Mouse (Mus musculus) adrenal gland, postnatal 10 days (tissue): Measurements from ENCODE around the gene Gab3. TPM values are rescaled to one million over a fixed set of nuclear protein-coding genes. Genes with fewer than 3 reads are reported as not detected.
"Not testable (repeated sequence)": the region's sequence is repeated elsewhere in the genome, so short reads cannot be mapped to it uniquely, and the experiment has no call there.

Experiments used
- DNase-seq: peaks from one replicate; pipeline ENCODE4 v3.0.0; 2021; ENCODE audit warnings: mixed read lengths
- total RNA-seq, 2 experiments: library from RNA; stranded (reverse); gene quantifications; 2 replicates each; pipeline ENCODE4 v1.2.3; 2021

Gene Gab3
- total RNA-seq, 2 experiments from 2014 or later, result 1.7 to 2.7 TPM

DNA sequence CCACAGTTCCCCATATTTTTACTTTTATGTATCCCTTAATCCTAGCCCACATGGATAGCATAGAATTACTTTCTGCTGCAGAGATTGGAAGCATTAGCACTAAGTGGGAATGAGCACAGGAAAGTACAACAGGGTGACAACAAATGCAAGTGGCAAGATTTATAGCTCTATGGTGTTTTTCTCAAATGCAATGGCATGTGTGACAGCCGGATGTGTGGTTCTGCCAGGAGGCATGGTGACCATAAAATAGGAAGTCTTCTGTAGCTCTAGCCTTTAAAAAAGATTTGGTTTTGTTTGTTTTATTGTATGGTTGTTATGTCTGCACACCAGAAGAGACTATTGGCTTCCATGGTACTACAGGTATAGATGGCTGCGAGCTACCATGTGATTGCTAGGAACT, 50.1 kb downstream of the Gab3 start:
- no peak for DNase-seq

DNA sequence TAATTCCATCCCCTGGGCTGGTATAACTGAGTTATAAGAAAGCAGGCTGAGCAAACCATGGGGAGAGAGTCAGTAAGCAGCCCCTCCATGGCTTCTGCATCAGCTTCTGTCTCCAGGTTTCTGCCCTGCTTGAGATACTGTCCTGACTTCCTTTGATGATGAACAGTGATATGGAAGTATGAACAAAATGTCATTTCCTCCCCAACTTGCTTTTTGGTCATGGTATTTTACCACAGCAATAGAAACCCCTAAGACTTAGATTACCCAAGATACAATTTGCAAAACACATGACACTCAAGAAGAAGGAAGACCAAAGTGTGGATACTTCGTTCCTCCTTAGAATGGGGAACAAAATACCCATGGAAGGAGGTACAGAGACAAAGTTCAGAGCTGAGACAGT, 51.2 kb downstream of the Gab3 start:
- DNase-seq, result not testable (repeated sequence)

DNA sequence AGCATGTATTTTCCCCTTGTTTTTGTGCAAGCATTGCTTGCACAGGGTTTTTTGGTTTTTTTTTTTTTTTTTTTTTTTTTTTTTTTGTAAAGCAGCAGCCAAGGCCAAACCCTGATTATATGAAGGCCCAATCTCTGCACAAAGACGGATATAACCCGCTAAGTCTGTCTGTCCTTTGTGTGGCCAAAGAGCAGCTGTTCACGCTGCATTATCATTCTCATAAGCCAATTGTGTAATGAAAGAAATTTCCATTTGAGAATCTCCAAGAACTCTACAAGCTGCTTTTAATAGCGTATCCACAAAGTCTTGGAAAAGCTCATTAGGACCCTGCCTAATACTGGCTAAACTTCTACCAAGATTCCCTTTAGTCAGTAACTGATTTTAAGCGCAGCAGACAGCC, 101.5 kb downstream of the Gab3 start:
- DNase-seq, result no peak

DNA sequence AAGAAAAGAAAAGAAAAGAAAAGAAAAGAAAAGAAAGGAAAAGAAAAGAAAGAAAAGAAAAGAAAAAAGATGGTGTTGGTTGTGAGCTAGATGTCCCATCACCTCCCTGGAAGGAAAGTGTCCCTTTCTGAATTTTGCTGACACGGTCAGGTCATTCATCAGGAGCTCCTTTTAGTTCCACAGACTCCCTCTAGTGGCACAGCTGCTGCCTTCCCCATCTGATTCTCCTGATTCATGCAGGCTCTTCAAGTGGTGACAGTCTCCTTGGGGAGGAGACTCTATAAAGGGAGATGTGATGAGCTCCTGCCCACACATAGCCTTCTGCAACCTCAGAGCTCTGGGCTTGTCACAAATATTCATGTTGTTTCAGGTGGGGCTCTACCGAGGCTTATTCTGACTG, 122.4 kb downstream of the Gab3 start:
- DNase-seq, result peak; percentile 16

DNA sequence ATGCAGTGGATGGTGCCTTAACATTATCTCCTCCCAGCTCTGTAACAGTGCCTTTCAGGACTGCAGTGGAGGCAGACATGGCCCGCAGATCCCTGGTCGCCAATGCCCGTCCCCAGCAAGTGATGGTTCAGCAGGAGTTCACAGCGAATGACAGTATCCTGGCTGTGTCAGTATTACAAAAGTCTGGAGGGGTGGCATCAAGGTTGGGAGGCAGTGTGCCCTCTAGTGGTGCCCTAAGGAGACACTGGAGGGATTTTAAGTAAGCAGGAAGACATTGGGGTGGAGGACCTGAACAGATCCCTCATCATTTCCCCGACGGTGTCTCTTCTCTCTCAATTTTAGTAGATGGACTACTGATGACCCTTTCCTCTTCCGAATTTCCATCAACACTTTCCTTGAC, 126.1 kb downstream of the Gab3 start:
- DNase-seq, result peak; percentile 8

Other genes starting within 250 kb of the Gab3 start
- gene Gm5936, start 248.3 kb downstream of the Gab3 start, total RNA-seq, result under 1 TPM in 1 of 2 experiments, not detected in 1; 0.24 TPM
- 10 to 100 TPM; 48.0 to 52.3 TPM for gene Dkc1, start 10.4 kb upstream of the Gab3 start, total RNA-seq
- 10 to 100 TPM; 39.5 to 50.3 TPM for gene Mpp1, start 45.6 kb upstream of the Gab3 start, total RNA-seq
- not detected for gene Smim9, start 78.3 kb upstream of the Gab3 start, total RNA-seq